Mouse (Mus musculus) cerebellum, adult 2 months (tissue): ENCODE measurements around the gene Myo15. TPM values are rescaled to one million over a fixed set of nuclear protein-coding genes. Genes with fewer than 3 reads are reported as not detected.

Experiments used
- DNase-seq, 2 experiments: peaks; one replicate each; pipeline ENCODE4 v3.0.0; 2021
- H3K27ac ChIP-seq: fragments of 200-500 bp; 2 replicates; pipeline ENCODE4 v1.5.1; 2012; ENCODE audit warnings: low read length, control low read depth, inconsistent platforms; ENCODE audit not compliant: insufficient read depth
- H3K27me3 ChIP-seq: fragments of 200-500 bp; 2 replicates; pipeline ENCODE4 v1.6.1; 2012; ENCODE audit warnings: inconsistent platforms, mild to moderate bottlenecking, low read length, moderate library complexity; ENCODE audit not compliant: control insufficient read depth, insufficient read depth
- H3K4me1 ChIP-seq: fragments of 200-500 bp; 2 replicates; pipeline ENCODE4 v1.6.1; 2011; ENCODE audit warnings: low read length; ENCODE audit not compliant: control insufficient read depth, insufficient read depth
- H3K4me3 ChIP-seq: fragments of 200-500 bp; replicated peaks from 2 replicates; pipeline ENCODE3; 2011; ENCODE audit warnings: mild to moderate bottlenecking, low read depth, low read length, control low read depth; ENCODE audit not compliant: insufficient read depth
- CTCF ChIP-seq: fragments of 200-500 bp; IDR thresholded peaks from 2 replicates; pipeline ENCODE4 v1.5.1; 2011; ENCODE audit warnings: low read depth, mild to moderate bottlenecking, control low read depth, low read length, moderate library complexity, borderline replicate concordance; ENCODE audit not compliant: insufficient read depth
- POLR2A ChIP-seq: fragments of 200-500 bp; IDR thresholded peaks from 2 replicates; pipeline ENCODE4 v1.6.1; 2011; ENCODE audit warnings: low read length, control low read depth, borderline replicate concordance; ENCODE audit not compliant: insufficient read depth
- WGBS: fragments of 180-500 bp; shearing (Covaris S2); methylation state at CpG from one replicate; pipeline ENCODE4 v1.1.7; 2018; 5-methylcytosine and 5-hydroxymethylcytosine counted together
- polyA plus RNA-seq: library from polyadenylated mRNA; depleted of rRNA; stranded (reverse); fragments of >200 nt; gene quantifications from 2 replicates; pipeline ENCODE4 v1.2.3, GENCODE M21; 2012

Gene Myo15
- polyA plus RNA-seq, 1 experiment: 3.1 TPM

GRCm38 (mm10) chr11:60535676-60536075 lies 66.5 kb downstream of the Myo15 start:
- no peaks in the 10 kb centered on the region for H3K27me3 ChIP-seq
- DNase-seq: no peak
- no peak overlapping the region for H3K4me3 ChIP-seq
- 88% methylated on average over 2 of the region's 2 CpGs for WGBS
- 0 out of 2 replicates have a peak overlapping the region, but pooled peaks have one; percentile 84 for H3K27ac ChIP-seq
- TF ChIP-seq POLR2A: no peak
- TF ChIP-seq CTCF: no peak
- no peaks in the 10 kb centered on the region for H3K4me1 ChIP-seq

GRCm38 (mm10) chr11:60536180-60536858 lies 67.2 kb downstream of the Myo15 start, which contains the start of gene Alkbh5:
Gene Alkbh5, plus strand, starts transcription at chr11:60536381.
- DNase-seq: peak; percentile 44 to 57
- Histone ChIP-seq H3K4me3 (peak within 1 kb of the TSS; percentile 82), H3K4me1 (no peaks in the 10 kb centered on the region), H3K27ac (peak within 1 kb of the TSS; percentile 84), H3K27me3 (no peaks in the 10 kb centered on the region)
- WGBS: 14% methylated on average over 9 of the region's 9 CpGs
- TF ChIP-seq CTCF: no peak
- TF ChIP-seq POLR2A: no peak

DNA sequence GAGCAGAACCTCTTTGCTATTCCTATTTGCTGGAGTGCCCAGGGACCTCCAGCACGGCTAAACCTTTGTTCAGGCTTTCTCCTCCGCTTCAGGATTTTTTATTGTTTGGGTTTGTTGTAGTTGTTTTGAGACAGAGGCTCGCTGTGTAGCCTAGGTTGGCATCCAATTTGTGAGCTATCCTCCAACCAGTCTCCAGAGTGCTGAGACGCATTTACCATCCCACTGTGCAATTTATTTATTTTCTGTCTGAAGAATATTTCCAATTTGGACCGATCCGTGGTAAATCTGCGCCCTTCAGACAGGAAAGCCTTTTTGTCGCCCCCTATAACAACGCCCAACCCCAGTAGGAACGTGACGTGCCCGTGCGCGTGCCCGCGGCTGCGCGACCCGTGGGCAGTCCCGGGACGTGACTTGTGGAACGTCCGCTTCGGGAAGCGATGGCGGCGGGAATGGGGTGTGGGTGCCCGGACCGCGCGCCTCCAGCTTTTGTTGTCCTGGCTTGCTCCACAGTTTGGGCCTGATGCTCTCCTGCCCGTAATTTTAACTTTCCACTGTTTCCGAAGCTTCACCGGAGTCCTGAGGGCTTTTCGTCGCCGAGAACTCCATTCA lies 67.8 kb downstream of the Myo15 start:
- H3K27me3 ChIP-seq: no peaks in the 10 kb centered on the region
- peak; percentile 92 to 95 for DNase-seq
- under 1% methylated on average over 37 of the region's 37 CpGs for WGBS
- H3K4me3 ChIP-seq: peak overlapping the region; percentile 82
- TF ChIP-seq CTCF: no peak; the same call in 1 of the 2 replicates
- peak; percentile 89 for TF ChIP-seq POLR2A
- H3K4me1 ChIP-seq: no peaks in the 10 kb centered on the region
- peak overlapping the region; percentile 84 for H3K27ac ChIP-seq

DNA sequence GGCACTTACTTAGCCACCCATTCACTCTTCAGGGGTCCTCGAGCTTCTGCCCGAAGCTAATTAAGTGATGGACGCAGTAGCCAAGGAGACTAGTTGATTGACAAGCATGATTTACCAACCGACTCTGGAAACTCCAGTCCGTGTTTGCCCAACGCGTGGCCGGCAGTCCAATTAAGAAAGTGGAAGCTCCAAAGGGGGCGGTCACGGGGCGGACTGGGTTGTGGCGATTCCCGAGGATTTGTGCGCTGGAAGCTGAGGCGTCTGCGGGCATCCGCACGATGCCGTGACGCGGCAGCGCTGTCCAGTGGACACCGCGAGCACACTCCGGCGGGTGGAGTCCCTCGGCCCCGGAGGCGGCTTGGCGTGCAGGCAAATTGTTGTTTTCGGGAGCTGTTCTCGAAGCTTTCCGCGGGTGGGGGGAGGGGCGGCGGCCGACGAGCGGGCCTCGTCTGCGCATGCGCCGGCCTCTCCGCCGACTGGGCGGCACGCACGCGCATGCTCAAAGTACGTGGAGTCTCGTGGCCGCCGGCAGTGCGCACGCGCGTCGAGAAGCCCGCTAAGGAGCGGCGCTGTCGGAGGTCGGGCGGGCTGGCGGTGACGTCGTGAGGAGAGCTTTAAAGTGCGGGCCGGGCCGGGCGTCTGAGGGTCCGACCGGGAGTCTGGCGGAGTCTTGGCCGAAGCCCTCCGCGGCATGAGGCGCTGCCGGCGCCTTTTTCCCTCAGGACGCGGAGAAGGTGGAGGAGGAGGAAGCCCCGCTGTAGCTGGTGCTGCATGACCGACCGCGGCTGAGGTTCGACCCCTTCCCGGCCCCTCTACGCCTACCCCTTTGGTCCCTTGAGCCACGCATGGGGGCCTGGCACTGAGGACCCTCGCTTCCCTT lies 68.6 kb downstream of the Myo15 start:
- Histone ChIP-seq H3K4me3 (peak overlapping the region; percentile 82), H3K27me3 (no peaks in the 10 kb centered on the region), H3K27ac (peak overlapping the region; percentile 87), H3K4me1 (no peaks in the 10 kb centered on the region)
- DNase-seq: peak; percentile 97 to 99
- WGBS: under 1% methylated on average over 90 of the region's 91 CpGs
- TF ChIP-seq POLR2A (peak; percentile 59), CTCF (no peak)

GRCm38 (mm10) chr11:60538371-60539281 lies 69.5 kb downstream of the Myo15 start:
- Histone ChIP-seq H3K4me1 (no peaks in the 10 kb centered on the region), H3K27me3 (no peaks in the 10 kb centered on the region), H3K27ac (peak overlapping the region; percentile 66), H3K4me3 (peak overlapping the region; percentile 68)
- DNase-seq: peak; percentile 44 to 57
- TF ChIP-seq CTCF (no peak), POLR2A (no peak)
- WGBS: under 1% methylated on average over 93 of the region's 93 CpGs

- Histone ChIP-seq H3K4me3 (peak overlapping the region; percentile 68), H3K27me3 (no peaks in the 10 kb centered on the region), H3K27ac (no peak overlapping the region), H3K4me1 (no peaks in the 10 kb centered on the region)
- TF ChIP-seq POLR2A: no peak
- no peak for TF ChIP-seq CTCF
- no peak for DNase-seq
- 4% methylated on average over 2 of the region's 2 CpGs for whole genome bisulfite sequencing
These were observed 70.4 kb downstream of the Myo15 start for GRCm38 (mm10) chr11:60539540-60539939.
